Mouse (Mus musculus) heart, postnatal 14 days (tissue): Measurements from ENCODE around the gene Epdr1. TPM values are rescaled to one million over a fixed set of nuclear protein-coding genes. Genes with fewer than 3 reads are reported as not detected.
"Not testable (repeated sequence)": the region's sequence is repeated elsewhere in the genome, so short reads cannot be mapped to it uniquely, and the experiment has no call there.

Source experiments
- DNase-seq, 2 experiments: peaks; one replicate each; pipeline ENCODE4 v3.0.0; 2021 to 2022
- intact Hi-C: fragments of 180-260 bp; cut with DNase I; formaldehyde crosslinking; loops from one replicate; pipeline ENCODE4 v1.15.1; 2025
- total RNA-seq, 2 experiments: library from RNA; stranded (reverse); gene quantifications; 2 replicates each; pipeline ENCODE4 v1.2.3; 2021

The Epdr1 gene
- total RNA-seq, 2 experiments from 2014 or later = 10.2 to 11.1 TPM

- intact Hi-C loops = no loop called here
These were observed 7.4 kb downstream of the Epdr1 start for GRCm38 (mm10) chr13:19612348-19612747.

GRCm38 (mm10) chr13:19608120-19608519, 11.6 kb downstream of the Epdr1 start:
- DNase-seq = no peak
- intact Hi-C loops = no loop called here

More at GRCm38 (mm10) chr13:19612348-19612747, 7.4 kb downstream of the Epdr1 start:
- DNase-seq = no peak

GRCm38 (mm10) chr13:19604916-19605315, 14.8 kb downstream of the Epdr1 start:
- intact Hi-C loops = no loop called here
- no peak for DNase-seq

GRCm38 (mm10) chr13:19603719-19604118, 16.0 kb downstream of the Epdr1 start:
- DNase-seq = no peak
- intact Hi-C loops = no loop called here

- DNase-seq = no peak
- intact Hi-C loops = no loop called here
These were observed 17.2 kb downstream of the Epdr1 start for GRCm38 (mm10) chr13:19602531-19602930.

GRCm38 (mm10) chr13:19599242-19599641, 20.5 kb downstream of the Epdr1 start:
- intact Hi-C loops = no loop called here
- no peak for DNase-seq

- intact Hi-C loops = no loop called here
- no peak for DNase-seq
These were observed 24.6 kb downstream of the Epdr1 start for GRCm38 (mm10) chr13:19595141-19595540.

- intact Hi-C loops = no loop called here
- DNase-seq = peak in 1 of 2 experiments; percentile 2
These were observed 28.5 kb downstream of the Epdr1 start for GRCm38 (mm10) chr13:19590996-19591759.

GRCm38 (mm10) chr13:19575947-19576346, 43.8 kb downstream of the Epdr1 start:
- intact Hi-C loops = no loop called here
- no peak for DNase-seq

GRCm38 (mm10) chr13:19574723-19575122, 45.0 kb downstream of the Epdr1 start:
- DNase-seq, intact Hi-C loops: not testable (repeated sequence)

- intact Hi-C loops = not testable (repeated sequence)
These were observed 49.6 kb downstream of the Epdr1 start for GRCm38 (mm10) chr13:19570166-19570565.

GRCm38 (mm10) chr13:19562510-19562909, 57.2 kb downstream of the Epdr1 start:
- no peak for DNase-seq
- intact Hi-C loops = no loop called here

More at GRCm38 (mm10) chr13:19570166-19570565, 49.6 kb downstream of the Epdr1 start:
- DNase-seq = not testable (repeated sequence)

GRCm38 (mm10) chr13:19555391-19555790, 64.3 kb downstream of the Epdr1 start:
- DNase-seq = no peak
- intact Hi-C loops = no loop called here

Other genes with a start within 250 kb of the Epdr1 start
- 10 to 100 TPM; 15.4 to 17.8 TPM for gene Stard3nl, start 224.1 kb downstream of the Epdr1 start, total RNA-seq
- gene Sfrp4, start 3.2 kb upstream of the Epdr1 start, total RNA-seq = under 1 TPM; 0.27 to 0.38 TPM
- gene Nme8, start 77.9 kb upstream of the Epdr1 start, total RNA-seq = under 1 TPM in 1 of 2 experiments, not detected in 1; 0.17 TPM
- under 1 TPM in 1 of 2 experiments, not detected in 1; 0.22 TPM for gene Gpr141, start 204.3 kb upstream of the Epdr1 start, total RNA-seq